Mouse (Mus musculus) kidney, embryonic 14.5 days (tissue): ENCODE results near the gene Ccdc54. TPM values are rescaled to one million over a fixed set of nuclear protein-coding genes. Genes with fewer than 3 reads are reported as not detected.

Experiments used
- ATAC-seq: fragments of 200-750 bp; cut with Nextera tagmentation; 2 replicates; pipeline ENCODE4 v1.8.0; 2017; ENCODE audit warnings: moderate number of reproducible peaks, mild to moderate bottlenecking, moderate TSS enrichment, moderate library complexity; ENCODE audit not compliant: low FRiP score, low TSS enrichment
- H3K27ac ChIP-seq: fragments of 300-500 bp; sonication (generic); 2 replicates; pipeline ENCODE4 v1.5.1; 2014; ENCODE audit warnings: low read depth, mild to moderate bottlenecking, low read length, moderate library complexity, mixed read lengths
- H3K27me3 ChIP-seq: fragments of 300-500 bp; sonication (generic); 2 replicates; pipeline ENCODE4 v1.6.1; 2014; ENCODE audit warnings: mild to moderate bottlenecking, low read length; ENCODE audit not compliant: control insufficient read depth, insufficient read depth
- H3K36me3 ChIP-seq: fragments of 300-500 bp; sonication (generic); 2 replicates; pipeline ENCODE4 v1.6.1; 2014; ENCODE audit warnings: low read length, mixed read lengths; ENCODE audit not compliant: control insufficient read depth, insufficient read depth
- H3K4me1 ChIP-seq: fragments of 300-500 bp; sonication (generic); 2 replicates; pipeline ENCODE4 v1.6.1; 2014; ENCODE audit warnings: low read length, mixed read lengths; ENCODE audit not compliant: control insufficient read depth, insufficient read depth
- H3K4me2 ChIP-seq: fragments of 300-500 bp; sonication (generic); replicated peaks from 2 replicates; pipeline ENCODE4 v1.6.1; 2014; ENCODE audit warnings: low read depth, mild to moderate bottlenecking, low read length
- H3K4me3 ChIP-seq: fragments of 300-500 bp; sonication (generic); 2 replicates; pipeline ENCODE4 v1.5.1; 2014; ENCODE audit warnings: mild to moderate bottlenecking, low read length
- H3K9ac ChIP-seq: fragments of 300-500 bp; sonication (generic); 2 replicates; pipeline ENCODE4 v1.6.1; 2014; ENCODE audit warnings: low read depth, mild to moderate bottlenecking, low read length, moderate library complexity
- H3K9me3 ChIP-seq: fragments of 300-500 bp; sonication (generic); 2 replicates; pipeline ENCODE4 v1.6.1; 2016; ENCODE audit warnings: low read length; ENCODE audit not compliant: control insufficient read depth
- WGBS: fragments of 180-500 bp; shearing (Covaris S2); extraction: QIAGEN DNeasy Blood & Tissue Kit; methylation state at CpG from one replicate; pipeline ENCODE4 v1.1.7; 2014; 5-methylcytosine and 5-hydroxymethylcytosine counted together
- polyA plus RNA-seq: library from polyadenylated mRNA; unstranded; fragments of >200 nt; fragmentation: Nextera tagmentation; extraction: Ambion mirVana; gene quantifications from 2 replicates; pipeline ENCODE4 v1.2.1, GENCODE M21; 2014

Ccdc54 gene
- polyA plus RNA-seq, 1 experiment from 2014 or later, result not detected

GRCm38 (mm10) chr16:50559163-50559771, 31.7 kb downstream of the Ccdc54 start:
- WGBS, result 62% methylated on average over 6 of the region's 6 CpGs
- H3K27ac ChIP-seq, result no peak overlapping the region
- H3K27me3 ChIP-seq, result no peaks in the 10 kb centered on the region
- no peak overlapping the region for H3K9ac ChIP-seq
- H3K36me3 ChIP-seq, result no peaks in the 10 kb centered on the region
- no peak overlapping the region for H3K4me3 ChIP-seq
- ATAC-seq, result no peak
- H3K4me1 ChIP-seq, result no peaks in the 10 kb centered on the region
- no peak overlapping the region for H3K4me2 ChIP-seq
- no peaks in the 10 kb centered on the region for H3K9me3 ChIP-seq

DNA sequence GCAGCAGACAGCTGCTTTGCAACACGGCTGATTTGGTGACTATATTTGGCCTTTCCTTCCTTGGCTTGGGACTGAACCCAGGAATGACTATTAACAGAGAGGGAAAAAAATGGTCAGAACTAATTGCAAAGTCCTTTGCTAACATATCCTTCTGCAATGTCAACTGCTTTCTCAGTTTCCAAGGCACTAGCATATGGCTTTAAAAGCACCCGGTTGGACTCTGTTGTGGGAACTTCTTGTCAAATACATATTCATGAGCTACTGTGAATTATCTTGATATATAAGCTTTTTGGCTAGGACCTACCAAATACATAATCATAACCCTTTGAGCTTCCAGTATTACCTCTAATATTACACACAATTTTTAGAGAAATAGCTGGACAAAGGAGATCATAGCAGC, 37.1 kb downstream of the Ccdc54 start:
- no peak overlapping the region for H3K9ac ChIP-seq
- no peak for ATAC-seq
- no peaks in the 10 kb centered on the region for H3K27me3 ChIP-seq
- no peak overlapping the region for H3K4me2 ChIP-seq
- H3K9me3 ChIP-seq, result no peaks in the 10 kb centered on the region
- no peak overlapping the region for H3K4me3 ChIP-seq
- no peak overlapping the region for H3K27ac ChIP-seq
- WGBS, result 80% methylated on average over 2 of the region's 2 CpGs
- no peaks in the 10 kb centered on the region for H3K36me3 ChIP-seq
- no peaks in the 10 kb centered on the region for H3K4me1 ChIP-seq

- Histone ChIP-seq H3K36me3 (no peaks in the 10 kb centered on the region), H3K9me3 (no peaks in the 10 kb centered on the region), H3K4me3 (no peak overlapping the region), H3K9ac (no peak overlapping the region), H3K27ac (no peak overlapping the region), H3K27me3 (no peaks in the 10 kb centered on the region), H3K4me1 (no peaks in the 10 kb centered on the region), H3K4me2 (no peak overlapping the region)
- no peak for ATAC-seq
- WGBS, result 82% methylated on average over 7 of the region's 7 CpGs
Measured at GRCm38 (mm10) chr16:50551871-50552528, 39.0 kb downstream of the Ccdc54 start.

GRCm38 (mm10) chr16:50550927-50551326, 40.0 kb downstream of the Ccdc54 start:
- H3K27ac ChIP-seq, result no peak overlapping the region
- no peak for ATAC-seq
- no peaks in the 10 kb centered on the region for H3K9me3 ChIP-seq
- WGBS, result 88% methylated on average over 5 of the region's 5 CpGs
- no peak overlapping the region for H3K9ac ChIP-seq
- no peaks in the 10 kb centered on the region for H3K36me3 ChIP-seq
- H3K4me3 ChIP-seq, result no peak overlapping the region
- no peaks in the 10 kb centered on the region for H3K27me3 ChIP-seq
- no peak overlapping the region for H3K4me2 ChIP-seq
- H3K4me1 ChIP-seq, result no peaks in the 10 kb centered on the region

- no peaks in the 10 kb centered on the region for H3K9me3 ChIP-seq
- H3K9ac ChIP-seq, result no peak overlapping the region
- no peaks in the 10 kb centered on the region for H3K36me3 ChIP-seq
- WGBS, result 69% methylated on average over 5 of the region's 5 CpGs
- H3K27me3 ChIP-seq, result no peaks in the 10 kb centered on the region
- no peak overlapping the region for H3K4me2 ChIP-seq
- peak; percentile 75; the same call in 1 of the 2 replicates for ATAC-seq
- H3K27ac ChIP-seq, result no peak overlapping the region
- no peak overlapping the region for H3K4me3 ChIP-seq
- H3K4me1 ChIP-seq, result no peaks in the 10 kb centered on the region
Measured at GRCm38 (mm10) chr16:50542554-50543333, 48.2 kb downstream of the Ccdc54 start.

Other genes with a start within 250 kb of the Ccdc54 start
- 52.4 and 64.9 TPM in 2 replicates for gene Bbx, start 158.8 kb downstream of the Ccdc54 start, polyA plus RNA-seq